Mouse (Mus musculus): ENCODE data around the gene Rtraf. TPM values are rescaled to one million over a fixed set of nuclear protein-coding genes. Genes with fewer than 3 reads are reported as not detected.

Rtraf gene
- 159 TPM for polyA plus RNA-seq (2014; fragmentation: Illumina TruSeq; extraction: RNeasy Lipid Tissue Mini Kit (QIAGEN cat#74804); ENCODE audit: low read depth, low replicate concordance)

DNA sequence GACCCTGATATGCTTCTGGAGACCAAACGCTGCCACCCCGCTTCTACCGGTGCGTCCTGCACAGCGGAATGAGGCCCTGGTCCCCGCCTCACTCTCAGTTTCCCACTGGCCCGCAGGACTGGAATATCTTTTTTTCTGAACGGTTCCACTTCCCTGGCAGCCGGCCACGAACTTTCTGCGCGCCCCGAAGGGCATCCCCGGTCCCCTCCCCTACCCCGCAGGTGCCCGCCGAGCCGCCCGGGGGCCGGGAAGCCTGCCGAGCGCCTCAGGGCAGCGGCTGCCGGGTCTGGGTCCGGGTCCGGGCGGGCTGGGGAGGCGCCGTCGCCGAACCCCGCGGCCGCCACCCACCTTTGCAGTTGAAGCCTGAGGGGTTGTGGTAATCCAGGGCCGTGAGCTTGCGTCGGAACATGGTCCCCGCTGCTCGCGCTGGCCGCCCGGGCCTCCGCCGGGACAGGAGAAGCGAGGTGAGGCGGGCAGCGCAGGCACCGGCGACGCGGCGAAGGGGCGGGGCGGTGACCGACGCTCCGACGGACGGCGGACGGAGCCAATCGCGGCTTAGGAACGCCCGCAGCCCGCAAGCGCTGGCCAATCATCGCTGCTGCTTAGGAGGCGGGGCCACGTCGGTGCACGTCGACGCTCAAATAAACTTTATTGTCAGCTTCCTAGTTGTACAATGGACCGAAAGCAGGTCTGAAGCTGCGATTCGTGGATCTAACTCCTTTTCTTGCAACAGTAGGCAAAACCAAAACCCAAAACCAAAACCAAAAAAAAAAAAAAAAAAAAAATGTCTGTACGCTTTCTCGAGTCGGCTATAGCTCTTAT, at the start of gene Rtraf:
Rtraf (minus strand) TSS at position 504 of the 822 bp plus-strand sequence.

Other genes with a start within 250 kb of the Rtraf start
- not detected for gene Gm2237, start 238.7 kb downstream of the Rtraf start, polyA plus RNA-seq (2014; fragmentation: Illumina TruSeq; extraction: RNeasy Lipid Tissue Mini Kit (QIAGEN cat#74804); ENCODE audit: low read depth, low replicate concordance)
- not detected for gene Gm5458, start 221.2 kb downstream of the Rtraf start, polyA plus RNA-seq (2014; fragmentation: Illumina TruSeq; extraction: RNeasy Lipid Tissue Mini Kit (QIAGEN cat#74804); ENCODE audit: low read depth, low replicate concordance)
- gene Nid2, start 72.6 kb downstream of the Rtraf start, polyA plus RNA-seq (2014; fragmentation: Illumina TruSeq; extraction: RNeasy Lipid Tissue Mini Kit (QIAGEN cat#74804); ENCODE audit: low read depth, low replicate concordance): 3.2 TPM
- gene Gng2, start 153.8 kb upstream of the Rtraf start, polyA plus RNA-seq (2014; fragmentation: Illumina TruSeq; extraction: RNeasy Lipid Tissue Mini Kit (QIAGEN cat#74804); ENCODE audit: low read depth, low replicate concordance): 2.2 TPM